Mouse (Mus musculus) right cerebral cortex, postnatal 4 days (tissue): ENCODE data around the gene Sycp2.
"Not testable (repeated sequence)": the region's sequence is repeated elsewhere in the genome, so short reads cannot be mapped to it uniquely, and the experiment has no call there.

Experiments
- DNase-seq: peaks from one replicate; pipeline ENCODE4 v3.0.0-alpha.2; 2022

Sycp2 gene

GRCm38 (mm10) chr2:178413481-178414260 lies 6.2 kb upstream of the Sycp2 start:
- DNase-seq, result peak; percentile 37

- DNase-seq, result peak; percentile 25
Observed at GRCm38 (mm10) chr2:178413081-178413480, 5.6 kb upstream of the Sycp2 start.

GRCm38 (mm10) chr2:178412598-178412997 lies 5.1 kb upstream of the Sycp2 start:
- peak; percentile 1 for DNase-seq

GRCm38 (mm10) chr2:178410286-178410685 lies 2.8 kb upstream of the Sycp2 start:
- DNase-seq, result no peak

GRCm38 (mm10) chr2:178409024-178409423 lies 1.5 kb upstream of the Sycp2 start:
- no peak for DNase-seq

GRCm38 (mm10) chr2:178342597-178342996 lies 64.9 kb downstream of the Sycp2 start:
- DNase-seq, result no peak

- not testable (repeated sequence) for DNase-seq
Observed at GRCm38 (mm10) chr2:178342105-178342504, 65.4 kb downstream of the Sycp2 start.

- DNase-seq, result no peak
Observed at GRCm38 (mm10) chr2:178339044-178339443, 68.4 kb downstream of the Sycp2 start.

- no peak for DNase-seq
Observed at GRCm38 (mm10) chr2:178337878-178338277, 69.6 kb downstream of the Sycp2 start.

GRCm38 (mm10) chr2:178329986-178330385 lies 77.5 kb downstream of the Sycp2 start:
- no peak for DNase-seq

GRCm38 (mm10) chr2:178329551-178329950 lies 77.9 kb downstream of the Sycp2 start:
- DNase-seq, result peak; percentile 16

- peak; percentile 86 for DNase-seq
Observed at GRCm38 (mm10) chr2:178327466-178328040, 79.9 kb downstream of the Sycp2 start.

- no peak for DNase-seq
Observed at GRCm38 (mm10) chr2:178326750-178327465, 80.6 kb downstream of the Sycp2 start.

GRCm38 (mm10) chr2:178326067-178326466 lies 81.4 kb downstream of the Sycp2 start:
- DNase-seq, result no peak

- DNase-seq, result no peak
Observed at GRCm38 (mm10) chr2:178324818-178325217, 82.7 kb downstream of the Sycp2 start.

- peak; percentile 1 for DNase-seq
Observed at GRCm38 (mm10) chr2:178324410-178324809, 83.1 kb downstream of the Sycp2 start.

- no peak for DNase-seq
Observed at GRCm38 (mm10) chr2:178321271-178321670, 86.2 kb downstream of the Sycp2 start.

GRCm38 (mm10) chr2:178319766-178320165 lies 87.7 kb downstream of the Sycp2 start:
- DNase-seq, result no peak

GRCm38 (mm10) chr2:178316281-178316680 lies 91.2 kb downstream of the Sycp2 start:
- no peak for DNase-seq

GRCm38 (mm10) chr2:178313539-178313938 lies 93.9 kb downstream of the Sycp2 start:
- DNase-seq, result no peak

- DNase-seq, result no peak
Observed at GRCm38 (mm10) chr2:178304669-178305068, 102.8 kb downstream of the Sycp2 start.

- no peak for DNase-seq
Observed at GRCm38 (mm10) chr2:178304188-178304529, 103.3 kb downstream of the Sycp2 start.

GRCm38 (mm10) chr2:178303453-178304187 lies 103.9 kb downstream of the Sycp2 start:
- peak; percentile 85 for DNase-seq
